Mouse (Mus musculus): ENCODE results near the gene Btn2a2. TPM values are rescaled to one million over a fixed set of nuclear protein-coding genes. Genes with fewer than 3 reads are reported as not detected.

Gene Btn2a2
- polyA plus RNA-seq, 2 experiments: 0.01 TPM; not detected in 1

- Histone ChIP-seq H3K4me1 (replicated peaks; ENCODE audit: control insufficient read depth in 2 of 2, insufficient read depth in 2 of 2, low read length in 1 of 2) (peaks cover 12 to 15% of the 10 kb centered on the region in 2 experiments), H3K27me3 (ENCODE audit: control insufficient read depth, insufficient read depth, low read length) (no peaks in the 10 kb centered on the region), H3K9me3 (ENCODE audit: control insufficient read depth, low read length) (no peaks in the 10 kb centered on the region), H3K27ac (peak overlapping the region; percentile 87), H3K4me2 (ENCODE audit: low read depth) (peak overlapping the region; percentile 66), H3K9ac (replicated peaks) (peak overlapping the region; percentile 89), H3K4me3 (ENCODE audit: insufficient read depth in 1 of 2, low read depth in 2 of 2, low read length in 2 of 2) (peak overlapping the region; percentile 77 to 88), H3K36me3 (replicated peaks; ENCODE audit: control insufficient read depth, insufficient read depth, low read depth) (no peaks in the 10 kb centered on the region)
- ATAC-seq (ENCODE audit: insufficient read depth): no peak
- WGBS (ENCODE audit: insufficient replicate concordance): 10% methylated on average over 10 of the region's 10 CpGs
- TF ChIP-seq EP300 (IDR thresholded peaks at IDR 0.05; ENCODE audit: low read depth): no peak
- no peak for TF ChIP-seq CTCF (IDR thresholded peaks at IDR 0.05; ENCODE audit: low read depth)
- DNase-seq (ENCODE audit: low read depth in 3 of 3, low spot score in 3 of 3): no peak
Measured at GRCm38 (mm10) chr13:23445156-23445555, 43.5 kb downstream of the Btn2a2 start.

- Histone ChIP-seq H3K4me3 (ENCODE audit: insufficient read depth in 1 of 2, low read depth in 2 of 2, low read length in 2 of 2) (peak overlapping the region in 1 of 2 experiments; percentile 88; a peak in 2 of 4 replicates), H3K9me3 (ENCODE audit: control insufficient read depth, low read length) (no peaks in the 10 kb centered on the region), H3K4me2 (ENCODE audit: low read depth) (peak overlapping the region; percentile 66), H3K4me1 (replicated peaks; ENCODE audit: control insufficient read depth in 2 of 2, insufficient read depth in 2 of 2, low read length in 1 of 2) (peaks cover 12 to 15% of the 10 kb centered on the region in 2 experiments), H3K27me3 (ENCODE audit: control insufficient read depth, insufficient read depth, low read length) (no peaks in the 10 kb centered on the region), H3K27ac (peak overlapping the region; percentile 48), H3K36me3 (replicated peaks; ENCODE audit: control insufficient read depth, insufficient read depth, low read depth) (no peaks in the 10 kb centered on the region), H3K9ac (replicated peaks) (peak overlapping the region; percentile 57)
- TF ChIP-seq EP300 (IDR thresholded peaks at IDR 0.05; ENCODE audit: low read depth) (no peak), CTCF (IDR thresholded peaks at IDR 0.05; ENCODE audit: low read depth) (no peak)
- WGBS (ENCODE audit: insufficient replicate concordance): 22% methylated on average over 5 of the region's 5 CpGs
- no peak for ATAC-seq (ENCODE audit: insufficient read depth)
- no peak for DNase-seq (ENCODE audit: low read depth in 3 of 3, low spot score in 3 of 3)
Measured at GRCm38 (mm10) chr13:23444451-23444850, 44.2 kb downstream of the Btn2a2 start.

GRCm38 (mm10) chr13:23439901-23440300, 48.8 kb downstream of the Btn2a2 start:
- peaks cover 8 to 9% of the 10 kb centered on the region in 2 experiments for H3K4me1 ChIP-seq (replicated peaks; ENCODE audit: control insufficient read depth in 2 of 2, insufficient read depth in 2 of 2, low read length in 1 of 2)
- H3K4me2 ChIP-seq (ENCODE audit: low read depth): no peak overlapping the region
- no peaks in the 10 kb centered on the region for H3K27me3 ChIP-seq (ENCODE audit: control insufficient read depth, insufficient read depth, low read length)
- no peak for TF ChIP-seq EP300 (IDR thresholded peaks at IDR 0.05; ENCODE audit: low read depth)
- no peaks in the 10 kb centered on the region for H3K9me3 ChIP-seq (ENCODE audit: control insufficient read depth, low read length)
- DNase-seq (ENCODE audit: low read depth in 3 of 3, low spot score in 3 of 3): no peak
- no peak overlapping the region for H3K27ac ChIP-seq
- WGBS (ENCODE audit: insufficient replicate concordance): 67% methylated on average over 10 of the region's 10 CpGs
- H3K36me3 ChIP-seq (replicated peaks; ENCODE audit: control insufficient read depth, insufficient read depth, low read depth): no peaks in the 10 kb centered on the region
- no peak overlapping the region for H3K9ac ChIP-seq (replicated peaks)
- no peak overlapping the region for H3K4me3 ChIP-seq (ENCODE audit: insufficient read depth in 1 of 2, low read depth in 2 of 2, low read length in 2 of 2)
- ATAC-seq (ENCODE audit: insufficient read depth): no peak

- Histone ChIP-seq H3K27me3 (ENCODE audit: control insufficient read depth, insufficient read depth, low read length) (no peaks in the 10 kb centered on the region), H3K36me3 (replicated peaks; ENCODE audit: control insufficient read depth, insufficient read depth, low read depth) (no peaks in the 10 kb centered on the region), H3K9me3 (ENCODE audit: control insufficient read depth, low read length) (no peaks in the 10 kb centered on the region), H3K4me1 (replicated peaks; ENCODE audit: control insufficient read depth in 2 of 2, insufficient read depth in 2 of 2, low read length in 1 of 2) (peaks cover 4 to 9% of the 10 kb centered on the region in 2 experiments; a peak in 3 of 4 replicates), H3K9ac (replicated peaks) (peak overlapping the region; percentile 51), H3K4me3 (ENCODE audit: insufficient read depth in 1 of 2, low read depth in 2 of 2, low read length in 2 of 2) (peak overlapping the region; percentile 68 to 78), H3K27ac (peak overlapping the region; percentile 16; the same call in 1 of the 2 replicates), H3K4me2 (ENCODE audit: low read depth) (peak overlapping the region; percentile 91)
- TF ChIP-seq CTCF (IDR thresholded peaks at IDR 0.05; ENCODE audit: low read depth) (no peak), EP300 (IDR thresholded peaks at IDR 0.05; ENCODE audit: low read depth) (no peak)
- WGBS (ENCODE audit: insufficient replicate concordance): 0% methylated on average over 7 of the region's 7 CpGs
- DNase-seq (ENCODE audit: low read depth in 3 of 3, low spot score in 3 of 3) (no peak), ATAC-seq (ENCODE audit: insufficient read depth) (no peak)
Measured at GRCm38 (mm10) chr13:23438521-23438920, 50.1 kb downstream of the Btn2a2 start.

- Histone ChIP-seq H3K27ac (peak overlapping the region; percentile 86), H3K36me3 (replicated peaks; ENCODE audit: control insufficient read depth, insufficient read depth, low read depth) (no peaks in the 10 kb centered on the region), H3K4me3 (ENCODE audit: insufficient read depth in 1 of 2, low read depth in 2 of 2, low read length in 2 of 2) (peak overlapping the region; percentile 68 to 78), H3K9me3 (ENCODE audit: control insufficient read depth, low read length) (no peaks in the 10 kb centered on the region), H3K9ac (replicated peaks) (peak overlapping the region; percentile 72), H3K27me3 (ENCODE audit: control insufficient read depth, insufficient read depth, low read length) (no peaks in the 10 kb centered on the region), H3K4me1 (replicated peaks; ENCODE audit: control insufficient read depth in 2 of 2, insufficient read depth in 2 of 2, low read length in 1 of 2) (peaks cover 4 to 11% of the 10 kb centered on the region in 2 experiments; a peak in 3 of 4 replicates), H3K4me2 (ENCODE audit: low read depth) (peak overlapping the region; percentile 91)
- no peak for TF ChIP-seq CTCF (IDR thresholded peaks at IDR 0.05; ENCODE audit: low read depth)
- TF ChIP-seq EP300 (IDR thresholded peaks at IDR 0.05; ENCODE audit: low read depth): 0 out of 2 replicates have a peak, but pooled peaks have one; percentile 21
- peak; percentile 82 for ATAC-seq (ENCODE audit: insufficient read depth)
- WGBS (ENCODE audit: insufficient replicate concordance): 0% methylated on average over 17 of the region's 17 CpGs
- DNase-seq (ENCODE audit: low read depth in 3 of 3, low spot score in 3 of 3): peak in 2 of 3 experiments; percentile 73 to 75
Measured at GRCm38 (mm10) chr13:23437908-23438307, 50.7 kb downstream of the Btn2a2 start.

All from liver, embryonic 14.5 days (tissue).